Mouse (Mus musculus) cerebellum, postnatal 14 days (tissue): ENCODE data around the gene Card19.

Experiments used
- DNase-seq, 2 experiments: peaks; one replicate each; pipeline ENCODE4 v3.0.0; 2021; ENCODE audit warnings: mixed read lengths in 2 of 2

Gene Card19

GRCm38 (mm10) chr13:49192156-49192855 lies 23.5 kb downstream of the Card19 start:
- DNase-seq, result no peak

- DNase-seq, result no peak
Measured at GRCm38 (mm10) chr13:49191673-49192035, 24.2 kb downstream of the Card19 start.

- DNase-seq, result no peak
Measured at GRCm38 (mm10) chr13:49190876-49191672, 24.8 kb downstream of the Card19 start.

- no peak for DNase-seq
Measured at GRCm38 (mm10) chr13:49189970-49190870, 25.6 kb downstream of the Card19 start.

- no peak for DNase-seq
Measured at GRCm38 (mm10) chr13:49188966-49189360, 26.9 kb downstream of the Card19 start.

- DNase-seq, result no peak
Measured at GRCm38 (mm10) chr13:49188219-49188965, 27.4 kb downstream of the Card19 start.

GRCm38 (mm10) chr13:49187288-49188218 lies 28.3 kb downstream of the Card19 start, which contains the start of gene Ninj1:
Gene Ninj1 (plus strand): TSS chr13:49187485.
- DNase-seq, result peak; percentile 84 to 87

- DNase-seq, result no peak
Measured at GRCm38 (mm10) chr13:49186798-49187287, 29.0 kb downstream of the Card19 start.

- DNase-seq, result no peak
Measured at GRCm38 (mm10) chr13:49183646-49184045, 32.2 kb downstream of the Card19 start.

- no peak for DNase-seq
Measured at GRCm38 (mm10) chr13:49183161-49183560, 32.7 kb downstream of the Card19 start.

- DNase-seq, result peak; percentile 84 to 86
Measured at GRCm38 (mm10) chr13:49181411-49181984, 34.3 kb downstream of the Card19 start.

- DNase-seq, result no peak
Measured at GRCm38 (mm10) chr13:49180691-49181090, 35.1 kb downstream of the Card19 start.

- no peak for DNase-seq
Measured at GRCm38 (mm10) chr13:49180274-49180673, 35.6 kb downstream of the Card19 start.

- DNase-seq, result peak; percentile 93
Measured at GRCm38 (mm10) chr13:49178839-49179585, 36.8 kb downstream of the Card19 start.

GRCm38 (mm10) chr13:49175509-49175908 lies 40.3 kb downstream of the Card19 start:
- DNase-seq, result no peak

- peak; percentile 94 for DNase-seq
Measured at GRCm38 (mm10) chr13:49172971-49173596, 42.8 kb downstream of the Card19 start.

GRCm38 (mm10) chr13:49172335-49172734 lies 43.5 kb downstream of the Card19 start:
- peak; percentile 87 to 88 for DNase-seq

- no peak for DNase-seq
Measured at GRCm38 (mm10) chr13:49171729-49172128, 44.1 kb downstream of the Card19 start.

GRCm38 (mm10) chr13:49170623-49171022 lies 45.2 kb downstream of the Card19 start:
- no peak for DNase-seq
